Mouse (Mus musculus): Measurements from ENCODE around the gene Camta2.

Gene Camta2

GRCm38 (mm10) chr11:70693504-70693903, 5.6 kb upstream of the Camta2 start:
- no peak for DNase-seq (ENCODE audit: low spot score in 2 of 2)

- DNase-seq (ENCODE audit: low spot score in 2 of 2), result no peak
These were observed 1.7 kb upstream of the Camta2 start for GRCm38 (mm10) chr11:70689578-70689977.

GRCm38 (mm10) chr11:70688372-70688771, 467 bp upstream of the Camta2 start:
- DNase-seq (ENCODE audit: low spot score in 2 of 2), result no peak

- no peak for DNase-seq (ENCODE audit: low spot score in 2 of 2)
These were observed 871 bp downstream of the Camta2 start for GRCm38 (mm10) chr11:70686901-70687566.

- no peak for DNase-seq (ENCODE audit: low spot score in 2 of 2)
These were observed 4.3 kb downstream of the Camta2 start for GRCm38 (mm10) chr11:70683640-70684039.

GRCm38 (mm10) chr11:70681897-70682581, 5.9 kb downstream of the Camta2 start:
- no peak for DNase-seq (ENCODE audit: low spot score in 2 of 2)

GRCm38 (mm10) chr11:70681170-70681569, 6.7 kb downstream of the Camta2 start:
- no peak for DNase-seq (ENCODE audit: low spot score in 2 of 2)

GRCm38 (mm10) chr11:70679894-70680293, 8.0 kb downstream of the Camta2 start:
- DNase-seq (ENCODE audit: low spot score in 2 of 2), result peak in 1 of 2 experiments; percentile 40

- DNase-seq (ENCODE audit: low spot score in 2 of 2), result no peak
These were observed 8.5 kb downstream of the Camta2 start for GRCm38 (mm10) chr11:70679361-70679760.

GRCm38 (mm10) chr11:70678576-70678975, 9.3 kb downstream of the Camta2 start:
- no peak for DNase-seq (ENCODE audit: low spot score in 2 of 2)

GRCm38 (mm10) chr11:70678092-70678491, 9.8 kb downstream of the Camta2 start:
- no peak for DNase-seq (ENCODE audit: low spot score in 2 of 2)

- no peak for DNase-seq (ENCODE audit: low spot score in 2 of 2)
These were observed 13.4 kb downstream of the Camta2 start for GRCm38 (mm10) chr11:70674501-70674900.

GRCm38 (mm10) chr11:70674014-70674413, 13.9 kb downstream of the Camta2 start:
- DNase-seq (ENCODE audit: low spot score in 2 of 2), result no peak

- no peak for DNase-seq (ENCODE audit: low spot score in 2 of 2)
These were observed 16.4 kb downstream of the Camta2 start for GRCm38 (mm10) chr11:70671333-70672047.

GRCm38 (mm10) chr11:70670483-70670882, 17.4 kb downstream of the Camta2 start:
- DNase-seq (ENCODE audit: low spot score in 2 of 2), result no peak

- DNase-seq (ENCODE audit: low spot score in 2 of 2), result peak; percentile 64 to 75
These were observed 18.1 kb downstream of the Camta2 start for GRCm38 (mm10) chr11:70669582-70670345.

- peak; percentile 85 to 90 for DNase-seq (ENCODE audit: low spot score in 2 of 2)
These were observed 19.0 kb downstream of the Camta2 start, which contains the start of gene Spag7 for GRCm38 (mm10) chr11:70668771-70669505. TSS of gene Spag7 (minus strand) at chr11:70669416.

- peak; percentile 39 to 47 for DNase-seq (ENCODE audit: low spot score in 2 of 2)
These were observed 19.6 kb downstream of the Camta2 start for GRCm38 (mm10) chr11:70668335-70668770.

GRCm38 (mm10) chr11:70667271-70668150, 20.4 kb downstream of the Camta2 start:
- no peak for DNase-seq (ENCODE audit: low spot score in 2 of 2)

GRCm38 (mm10) chr11:70666687-70667086, 21.2 kb downstream of the Camta2 start:
- no peak for DNase-seq (ENCODE audit: low spot score in 2 of 2)
